Mouse (Mus musculus) testis, postnatal 14 days (tissue): ENCODE data around the gene Adam15.

Experiments
- DNase-seq: peaks from one replicate; pipeline ENCODE4 v3.0.0; 2021; ENCODE audit warnings: low spot score

Gene Adam15

GRCm38 (mm10) chr3:89383651-89384255, 34.0 kb upstream of the Adam15 start:
- no peak for DNase-seq

- no peak for DNase-seq
Observed at GRCm38 (mm10) chr3:89382950-89383349, 33.2 kb upstream of the Adam15 start.

DNA sequence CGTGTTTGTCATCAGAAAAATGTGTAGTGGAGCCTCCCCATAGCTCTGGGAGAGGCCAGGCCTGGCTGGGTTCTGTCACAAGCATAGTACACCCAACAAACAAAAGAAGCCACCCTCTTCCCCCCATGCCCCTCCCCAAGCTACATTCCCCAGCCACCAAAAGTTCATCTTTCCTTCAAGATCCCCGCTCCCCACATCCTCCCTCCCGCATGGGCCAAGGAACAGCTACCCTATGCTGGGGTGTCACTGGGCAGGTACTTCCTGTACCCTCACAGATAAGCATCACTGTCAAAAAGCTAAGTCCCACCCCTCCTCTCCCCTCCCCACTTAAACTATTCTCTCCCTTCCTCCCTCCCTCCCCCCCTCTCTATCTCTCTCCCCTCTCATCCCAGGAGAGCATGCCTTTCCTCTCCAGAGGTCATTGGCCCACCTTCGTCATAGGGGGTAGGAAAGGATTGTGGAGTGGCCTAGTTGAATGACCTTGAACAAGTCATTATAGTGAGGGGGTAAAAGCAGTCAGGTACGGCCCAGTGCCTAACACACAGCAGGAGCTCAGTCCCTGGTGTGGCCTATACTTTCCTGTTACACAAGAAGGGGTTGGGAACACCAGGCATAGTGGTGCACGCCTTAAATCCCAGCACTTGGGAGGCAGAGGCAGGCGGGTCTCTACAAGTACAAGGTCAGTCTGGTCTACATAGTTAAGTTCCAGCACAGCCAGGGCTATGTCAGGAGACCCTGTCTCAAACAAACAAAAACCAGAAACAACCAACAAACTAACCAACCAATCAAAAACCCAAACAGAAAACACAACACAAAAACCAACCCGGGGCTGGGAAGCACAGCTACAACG, 32.5 kb upstream of the Adam15 start:
- no peak for DNase-seq

- DNase-seq: no peak
Observed at GRCm38 (mm10) chr3:89381233-89381632, 31.4 kb upstream of the Adam15 start.

- no peak for DNase-seq
Observed at GRCm38 (mm10) chr3:89380711-89381110, 30.9 kb upstream of the Adam15 start.

DNA sequence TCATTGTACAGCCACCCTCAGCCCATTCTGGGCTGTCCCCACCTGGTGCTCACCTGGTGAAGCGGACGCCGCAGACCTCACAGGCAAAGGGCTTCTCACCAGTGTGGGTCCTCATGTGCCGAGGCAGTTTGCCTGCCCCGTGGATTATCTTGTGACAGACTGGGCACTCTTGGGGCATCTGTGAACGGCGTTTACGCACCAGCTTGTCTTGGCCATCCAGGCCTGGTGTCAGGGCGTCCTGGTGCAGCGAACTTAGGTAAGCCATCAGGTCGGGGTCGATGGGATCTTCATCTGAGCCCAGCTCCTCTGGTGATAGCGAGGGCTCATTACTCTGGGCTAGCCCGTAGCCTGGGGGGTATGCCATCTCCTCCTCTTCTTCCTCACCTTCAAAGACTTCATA, 30.5 kb upstream of the Adam15 start:
- DNase-seq: no peak

DNA sequence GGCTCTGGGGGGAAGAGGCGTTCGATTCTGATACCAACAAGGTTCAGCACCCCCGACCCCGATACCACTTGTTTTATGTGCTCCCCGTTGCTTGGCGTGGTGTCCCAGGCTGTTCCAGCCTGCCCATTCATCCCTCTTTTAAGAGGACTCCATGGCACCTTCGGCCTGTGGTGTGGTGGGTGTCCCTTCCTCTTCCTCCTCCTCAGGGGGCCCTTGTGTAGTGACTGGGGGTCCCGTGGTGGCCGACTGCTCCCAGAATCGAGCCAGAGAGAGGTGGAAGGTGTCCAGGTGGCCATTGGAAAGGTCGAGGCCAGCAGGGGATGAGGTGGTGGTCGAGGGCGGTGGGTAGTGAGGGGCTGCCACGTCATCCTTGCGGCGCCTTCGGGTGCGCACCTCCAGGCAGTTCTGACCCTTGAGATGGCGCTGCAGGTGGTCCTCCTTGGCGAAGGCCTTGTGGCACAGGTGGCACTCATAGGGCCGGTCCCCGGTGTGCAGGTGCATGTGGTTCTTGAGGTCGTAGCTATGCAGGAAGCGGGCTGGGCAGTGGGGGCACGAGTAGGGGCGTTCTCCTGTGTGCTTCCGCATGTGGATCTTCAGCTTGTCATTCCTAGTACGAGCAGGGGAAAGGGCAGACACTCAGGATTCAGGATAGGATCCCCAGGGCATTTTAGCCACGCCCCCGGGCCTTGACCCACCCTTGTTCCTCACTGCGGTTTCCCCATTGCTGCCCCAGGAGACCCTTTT, 29.8 kb upstream of the Adam15 start:
- no peak for DNase-seq

GRCm38 (mm10) chr3:89378394-89379067, 28.7 kb upstream of the Adam15 start:
- DNase-seq: peak; percentile 82

DNA sequence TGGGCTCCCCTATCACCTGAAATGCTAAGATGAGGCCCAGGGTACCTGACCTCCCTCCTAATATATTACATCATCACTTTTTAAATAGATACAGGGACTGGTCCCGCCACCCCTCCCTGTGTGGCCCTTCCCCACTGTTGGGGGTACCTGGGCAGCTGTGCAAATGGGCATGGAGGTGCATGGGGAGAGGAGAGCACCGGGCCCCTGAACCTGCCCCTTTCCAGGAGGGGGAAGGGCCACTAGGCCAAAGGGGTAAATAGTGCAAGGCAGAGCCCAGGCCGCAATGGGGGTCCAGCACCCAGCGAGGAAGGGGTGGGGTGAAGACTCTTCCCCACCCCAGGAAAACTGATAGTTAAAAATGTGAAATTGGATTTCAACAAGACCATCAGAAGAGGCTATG, 28.0 kb upstream of the Adam15 start:
- DNase-seq: no peak

DNA sequence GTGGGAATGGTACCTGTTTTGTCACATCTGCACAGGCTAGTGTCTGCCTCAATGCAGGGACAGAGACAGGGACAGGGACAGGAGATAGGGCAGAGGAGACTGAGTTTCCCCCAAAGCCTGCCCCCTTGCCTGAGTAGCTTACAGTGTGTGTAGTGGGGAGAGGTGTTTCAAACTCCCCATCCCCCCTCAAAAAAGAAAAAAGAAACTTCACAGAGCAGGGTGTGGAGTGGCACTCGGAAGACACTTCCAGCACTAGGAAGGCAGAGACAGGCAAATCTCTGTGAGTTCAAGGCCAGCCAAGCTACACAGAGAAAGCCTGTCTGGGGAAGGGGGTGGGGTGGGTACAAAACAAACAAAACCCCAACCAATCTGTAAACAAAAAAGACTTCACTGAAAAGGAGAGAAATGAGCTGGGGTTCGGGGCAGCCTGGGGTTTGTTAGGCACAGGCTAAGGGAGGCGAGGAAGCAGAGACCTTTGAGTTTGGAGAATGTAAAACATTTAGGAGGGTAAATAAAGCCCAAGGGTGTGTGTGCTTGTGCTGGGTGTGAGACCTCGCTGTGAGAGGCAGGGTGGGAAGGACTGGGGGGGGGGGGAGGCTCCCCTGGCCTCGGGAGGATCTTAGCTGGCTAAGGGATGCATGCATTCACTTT, 23.9 kb upstream of the Adam15 start:
- no peak for DNase-seq

GRCm38 (mm10) chr3:89367338-89367737, 17.5 kb upstream of the Adam15 start:
- DNase-seq: no peak

DNA sequence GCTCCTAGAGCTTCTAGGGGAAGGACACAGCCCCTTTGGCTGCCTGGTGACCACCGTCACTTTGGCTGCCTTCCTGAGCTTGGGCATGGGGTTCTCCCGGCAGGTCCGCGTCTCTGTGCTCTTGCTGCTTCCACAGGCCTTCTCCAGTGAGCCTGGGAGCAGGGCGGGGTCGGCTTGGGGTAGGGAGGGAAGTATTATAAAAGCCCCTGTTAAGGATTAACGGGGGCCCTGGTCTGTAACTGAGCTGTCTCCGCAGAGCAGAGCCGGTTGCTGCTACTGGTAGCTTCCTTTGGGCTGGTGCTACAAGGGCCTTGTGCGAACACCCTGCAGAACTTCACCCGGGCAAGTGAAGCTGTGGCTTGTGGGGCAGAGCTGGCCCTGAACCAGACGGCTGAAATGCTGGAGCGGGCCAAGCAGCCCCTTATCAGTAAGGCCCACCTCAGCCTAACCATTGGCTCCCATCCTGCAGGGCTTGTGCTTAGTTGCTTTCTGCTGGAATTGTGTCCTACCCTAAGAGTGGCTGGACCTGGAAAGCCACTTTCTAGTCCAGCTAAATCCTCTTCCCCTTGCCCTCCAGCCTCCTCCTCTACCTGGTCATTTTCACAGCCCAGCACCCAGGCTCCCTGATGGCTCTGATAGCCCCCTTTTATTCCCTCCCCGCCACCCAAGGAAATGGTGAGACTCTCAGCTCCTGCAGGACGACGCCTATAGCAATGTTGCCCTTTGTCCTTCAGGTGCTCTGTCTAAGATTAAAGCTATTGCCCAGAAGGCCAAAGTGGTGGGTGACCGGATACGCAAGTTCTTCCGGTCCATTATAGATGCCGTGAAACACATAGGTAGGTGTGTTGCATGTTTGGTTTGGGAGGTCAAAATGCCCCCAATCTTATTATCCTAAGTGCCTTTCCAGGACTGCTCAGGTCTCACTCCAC, 16.0 kb upstream of the Adam15 start:
- no peak for DNase-seq

DNA sequence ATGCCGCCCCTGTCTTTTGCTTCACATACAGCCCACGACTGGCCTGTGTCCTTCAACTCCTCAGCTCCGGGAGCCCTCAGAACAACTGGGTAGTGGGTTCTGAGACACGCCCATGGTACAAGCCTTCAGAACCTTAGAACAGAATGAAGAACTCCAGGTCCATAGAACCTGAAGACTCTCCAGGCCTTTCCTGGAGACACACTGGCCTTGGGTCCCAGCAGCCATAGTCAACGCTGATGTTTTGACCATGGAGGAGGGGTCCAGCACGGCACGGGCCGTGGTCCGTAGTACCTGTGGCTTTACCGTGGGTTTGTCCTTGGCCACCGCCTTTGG, 15.3 kb upstream of the Adam15 start, which contains the start of gene Dcst1:
Gene Dcst1 (minus strand): TSS at position 101 of the 333 bp plus-strand sequence.
- DNase-seq: no peak

DNA sequence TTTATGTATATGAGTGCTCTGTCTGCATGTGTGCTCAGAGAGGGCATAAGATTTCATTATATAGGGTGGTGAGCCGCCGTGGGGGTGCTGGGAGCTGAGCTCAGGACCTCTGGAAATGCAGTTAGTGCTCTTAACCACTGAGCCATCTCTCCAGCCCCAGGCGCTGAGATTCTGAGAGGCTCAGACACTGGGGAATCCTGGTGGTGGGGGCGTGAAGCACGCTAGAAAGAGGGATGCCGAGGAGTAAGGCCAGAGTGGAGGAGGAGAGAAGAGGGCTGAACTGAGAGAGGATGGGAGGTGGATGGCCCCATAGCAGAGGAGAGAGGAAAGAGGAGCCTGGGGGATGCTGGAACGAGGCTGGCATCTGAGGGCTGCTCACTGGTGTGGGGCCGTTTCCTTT, 14.8 kb upstream of the Adam15 start:
- DNase-seq: no peak

- DNase-seq: no peak
Observed at GRCm38 (mm10) chr3:89361675-89362074, 11.9 kb upstream of the Adam15 start, which contains the start of gene Dcst2. Gene Dcst2 (plus strand): TSS chr3:89361975.

GRCm38 (mm10) chr3:89360237-89360636, 10.4 kb upstream of the Adam15 start:
- no peak for DNase-seq

DNA sequence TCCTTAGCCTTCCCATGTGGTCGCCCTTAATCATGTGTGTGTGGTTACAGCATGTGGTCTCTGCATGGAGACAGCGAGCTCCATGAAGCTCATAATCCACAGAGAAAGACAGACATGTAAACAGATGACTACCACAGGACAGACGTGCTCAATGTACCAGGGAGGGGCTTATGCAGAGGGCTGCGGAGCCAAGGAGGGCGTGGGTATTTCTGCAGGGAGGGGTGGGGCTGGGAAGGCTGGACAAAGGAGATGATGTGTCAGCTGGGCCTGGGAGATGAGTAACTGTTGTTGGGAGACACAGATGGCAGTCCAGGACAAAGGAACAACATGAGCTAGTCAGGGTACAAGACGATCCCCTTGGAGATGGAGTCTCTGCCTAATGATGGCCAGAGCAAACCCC, 9.8 kb upstream of the Adam15 start:
- DNase-seq: no peak

DNA sequence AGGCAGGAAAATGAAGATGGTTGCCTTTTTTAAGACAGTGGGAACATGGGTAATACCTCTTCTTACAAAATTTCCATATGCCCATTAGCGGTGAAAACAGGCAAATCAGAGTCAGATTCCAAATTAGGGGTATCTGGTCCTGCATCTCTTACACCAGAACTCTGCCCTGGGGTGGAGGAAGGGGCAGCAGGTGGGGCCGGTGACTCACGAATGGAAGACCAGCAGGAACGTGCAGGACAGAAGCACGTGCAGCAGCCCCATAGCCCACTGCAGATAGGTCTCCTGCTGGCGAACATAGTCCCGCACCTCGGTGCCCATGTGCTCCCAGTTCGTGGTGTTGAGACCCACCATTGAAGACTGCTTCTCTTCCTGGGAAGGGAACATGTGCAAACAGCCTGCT, 6.2 kb upstream of the Adam15 start:
- DNase-seq: no peak

DNA sequence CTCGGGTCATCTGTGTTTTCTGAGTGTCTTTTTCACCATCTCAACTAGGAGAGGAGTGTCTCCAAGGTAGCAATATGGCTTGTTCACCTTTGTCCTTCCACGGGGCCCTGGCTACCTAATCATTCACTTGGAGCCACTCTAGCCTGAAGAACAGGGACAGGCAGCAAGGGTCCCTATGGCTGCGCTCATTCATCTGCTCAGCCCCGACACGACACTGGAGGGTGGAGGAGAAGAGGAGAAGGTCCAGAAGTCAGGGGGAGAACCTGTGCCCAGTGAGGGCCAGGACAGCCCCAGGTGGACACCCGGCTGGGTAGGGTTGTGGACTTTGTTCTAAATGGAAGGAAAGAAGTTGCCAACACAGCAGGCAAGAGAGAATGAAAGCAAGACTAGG, 5.7 kb upstream of the Adam15 start:
- DNase-seq: no peak

DNA sequence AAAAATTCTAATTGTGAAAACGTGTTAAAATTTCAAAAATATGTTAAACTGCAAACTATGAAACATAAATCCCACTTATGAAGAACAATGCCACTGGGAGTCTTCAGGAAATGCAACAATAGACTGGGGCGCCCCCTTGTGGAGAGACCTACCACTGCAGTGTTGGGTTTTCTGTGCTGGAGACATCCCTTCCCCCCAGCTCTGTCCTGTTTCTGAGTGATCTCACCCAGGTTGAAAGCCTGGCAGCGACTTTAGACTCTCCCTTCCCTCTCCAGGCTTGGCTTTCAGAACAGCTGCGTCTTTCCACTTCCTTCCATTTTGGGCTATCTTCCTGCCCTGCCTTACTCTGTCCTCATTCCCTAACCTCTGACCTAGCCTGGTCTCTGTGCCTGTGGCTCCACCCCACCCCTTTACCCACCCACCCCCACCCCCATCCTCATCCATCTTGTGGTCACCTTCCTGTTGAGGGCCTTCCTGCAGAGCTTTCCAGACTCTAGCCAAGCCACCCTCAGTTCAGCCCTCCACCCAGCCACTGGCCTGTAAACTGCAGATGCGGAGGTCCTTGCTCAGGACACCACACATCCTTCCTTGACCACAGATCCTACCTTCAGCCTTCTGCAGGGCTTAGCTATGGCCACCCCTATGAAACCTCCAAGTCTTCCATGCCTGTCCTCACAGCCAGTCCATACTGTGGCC, 5.2 kb upstream of the Adam15 start:
- DNase-seq: peak; percentile 66
